Mouse (Mus musculus) heart, embryonic 15.5 days (tissue): ENCODE measurements around the gene Tarsl2. TPM values are rescaled to one million over a fixed set of nuclear protein-coding genes. Genes with fewer than 3 reads are reported as not detected.

ENCODE experiments used
- polyA plus RNA-seq: library from polyadenylated mRNA; unstranded; fragments of >200 nt; fragmentation: Nextera tagmentation; extraction: Ambion mirVana; gene quantifications from 2 replicates; pipeline ENCODE4 v1.2.1, GENCODE M21; 2015

Gene Tarsl2
- polyA plus RNA-seq, 1 experiment from 2014 or later, result 17.0 TPM

Other genes with a start within 250 kb of the Tarsl2 start
- gene Tjp1, start 117.1 kb upstream of the Tarsl2 start, polyA plus RNA-seq, result 21.0 and 24.4 TPM in 2 replicates
- gene Tm2d3, start 46.3 kb downstream of the Tarsl2 start, polyA plus RNA-seq, result 47.0 and 50.3 TPM in 2 replicates
- gene Pcsk6, start 216.8 kb downstream of the Tarsl2 start, polyA plus RNA-seq, result 1.8 and 2.7 TPM in 2 replicates